Mouse (Mus musculus): ENCODE data around the gene Grin3b.

DNA sequence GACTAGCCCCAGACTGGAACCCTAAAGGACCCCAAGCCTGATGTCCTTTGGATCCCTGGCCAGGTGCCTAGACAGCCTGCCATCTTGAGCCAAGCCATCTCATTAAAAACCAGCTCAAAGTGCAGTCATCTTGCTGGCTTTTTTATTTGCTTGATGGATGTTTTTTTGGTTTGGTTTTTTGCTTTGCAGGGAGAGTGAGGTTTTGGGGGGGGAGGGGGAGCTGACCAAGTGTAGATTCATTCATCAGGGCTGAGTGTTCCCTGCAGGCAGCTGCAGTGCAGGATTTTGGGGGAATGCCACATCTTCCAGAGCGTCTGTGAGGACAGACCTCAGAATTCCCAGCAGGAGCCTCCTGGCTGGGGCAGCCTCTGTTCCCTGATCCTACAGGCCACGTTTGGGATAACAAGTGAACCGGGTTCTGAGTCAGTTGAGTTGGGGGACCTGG lies 1.4 kb upstream of the Grin3b start:
- TF ChIP-seq CTCF (IDR thresholded peaks at IDR 0.05; ENCODE audit: low read depth) = no peak
- no peak for TF ChIP-seq EP300 (IDR thresholded peaks at IDR 0.05; ENCODE audit: low read depth)
